Mouse (Mus musculus): Measurements from ENCODE around the gene Enox1. TPM values are rescaled to one million over a fixed set of nuclear protein-coding genes. Genes with fewer than 3 reads are reported as not detected.
A peak's percentile ranks its signal among the peaks of the same experiment; 100 is the strongest.

The Enox1 gene
- polyA plus RNA-seq, 1 experiment = 34.9 TPM

- no peak for DNase-seq (ENCODE audit: low read depth)
Measured at GRCm38 (mm10) chr14:77327693-77328092, 171.1 kb downstream of the Enox1 start.

DNA sequence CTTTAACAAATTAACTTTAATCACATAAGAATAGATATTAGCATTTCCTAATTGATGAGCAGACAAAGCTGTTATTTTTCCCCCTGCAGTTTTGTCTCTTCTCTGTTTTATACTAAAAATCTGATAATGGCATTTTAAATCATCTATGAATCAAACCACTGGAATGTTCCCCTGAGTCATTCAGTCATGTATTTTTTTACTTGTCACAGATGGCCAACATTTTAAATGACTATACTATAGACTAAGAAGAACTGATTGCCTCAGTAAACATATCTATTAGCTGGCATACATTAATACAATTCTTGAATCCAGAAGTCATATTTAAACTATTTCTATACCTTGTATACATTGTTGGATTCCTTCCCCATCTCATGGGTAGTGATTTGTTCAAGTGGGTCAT is 173.2 kb downstream of the Enox1 start:
- TF ChIP-seq POLR2A (IDR thresholded peaks at IDR 0.05; ENCODE audit: borderline replicate concordance, extremely low read depth, insufficient read depth, insufficient read length, poor library complexity, severe bottlenecking) (no peak), CTCF (IDR thresholded peaks at IDR 0.05; ENCODE audit: borderline replicate concordance, extremely low read depth, insufficient read depth, insufficient read length) (no peak)
- no peak for DNase-seq (ENCODE audit: low read depth)

More at GRCm38 (mm10) chr14:77327693-77328092, 171.1 kb downstream of the Enox1 start:
- TF ChIP-seq CTCF (IDR thresholded peaks at IDR 0.05; ENCODE audit: borderline replicate concordance, extremely low read depth, insufficient read depth, insufficient read length) (no peak), POLR2A (IDR thresholded peaks at IDR 0.05; ENCODE audit: borderline replicate concordance, extremely low read depth, insufficient read depth, insufficient read length, poor library complexity, severe bottlenecking) (no peak)

GRCm38 (mm10) chr14:77343662-77344340 is 187.2 kb downstream of the Enox1 start:
- no peak for TF ChIP-seq POLR2A (IDR thresholded peaks at IDR 0.05; ENCODE audit: borderline replicate concordance, extremely low read depth, insufficient read depth, insufficient read length, poor library complexity, severe bottlenecking)
- no peak for TF ChIP-seq CTCF (IDR thresholded peaks at IDR 0.05; ENCODE audit: borderline replicate concordance, extremely low read depth, insufficient read depth, insufficient read length)

DNA sequence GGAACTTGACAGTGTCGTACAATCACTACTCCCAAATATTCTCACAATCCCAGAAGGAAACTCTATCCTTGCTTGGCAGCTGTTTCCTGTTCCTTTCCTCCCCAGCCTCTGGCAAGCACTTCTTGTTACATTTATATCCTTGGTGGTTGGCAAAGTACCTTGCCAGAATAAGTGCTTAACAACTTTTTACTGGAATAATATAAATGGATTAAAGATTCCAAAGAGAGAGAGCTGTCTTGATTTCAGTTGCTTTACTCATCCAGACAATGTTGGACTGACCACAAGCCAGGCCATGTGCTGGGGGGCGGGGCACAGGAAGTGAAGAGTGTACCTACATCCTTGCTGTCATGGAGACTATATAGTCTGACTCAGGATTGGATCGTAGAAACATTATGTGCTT is 189.7 kb downstream of the Enox1 start:
- TF ChIP-seq POLR2A (IDR thresholded peaks at IDR 0.05; ENCODE audit: borderline replicate concordance, extremely low read depth, insufficient read depth, insufficient read length, poor library complexity, severe bottlenecking) (no peak), CTCF (IDR thresholded peaks at IDR 0.05; ENCODE audit: borderline replicate concordance, extremely low read depth, insufficient read depth, insufficient read length) (no peak)
- DNase-seq (ENCODE audit: low read depth) = no peak

More at GRCm38 (mm10) chr14:77343662-77344340, 187.2 kb downstream of the Enox1 start:
- no peak for DNase-seq (ENCODE audit: low read depth)

DNA sequence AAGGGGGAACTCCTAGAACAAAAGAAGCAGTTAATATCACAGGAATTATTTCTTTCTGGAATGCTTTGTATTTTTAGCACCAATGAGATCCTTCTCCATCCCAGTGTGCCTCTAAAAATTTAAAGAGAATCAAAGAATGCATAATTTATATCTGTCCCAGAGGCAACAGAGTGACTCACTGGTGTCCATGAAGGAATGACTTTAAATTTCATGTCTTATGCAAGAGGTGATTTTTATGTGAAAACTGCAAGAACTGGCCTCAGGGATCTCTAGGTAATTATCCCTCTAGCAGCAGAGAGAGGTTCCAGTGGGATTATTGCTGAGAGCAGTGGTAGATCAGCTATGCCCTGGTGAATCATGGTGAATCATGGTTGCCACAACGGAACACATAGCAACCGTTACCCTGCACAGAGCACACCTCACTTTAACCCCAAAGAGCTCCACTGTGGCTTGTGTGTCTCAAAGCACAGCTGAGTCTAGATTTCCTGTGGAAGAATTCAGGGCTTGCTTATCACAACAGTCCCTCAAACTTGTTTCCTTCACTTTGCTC is 195.3 kb downstream of the Enox1 start:
- no peak for DNase-seq (ENCODE audit: low read depth)
- TF ChIP-seq POLR2A (IDR thresholded peaks at IDR 0.05; ENCODE audit: borderline replicate concordance, extremely low read depth, insufficient read depth, insufficient read length, poor library complexity, severe bottlenecking) (no peak), CTCF (IDR thresholded peaks at IDR 0.05; ENCODE audit: borderline replicate concordance, extremely low read depth, insufficient read depth, insufficient read length) (no peak)

DNA sequence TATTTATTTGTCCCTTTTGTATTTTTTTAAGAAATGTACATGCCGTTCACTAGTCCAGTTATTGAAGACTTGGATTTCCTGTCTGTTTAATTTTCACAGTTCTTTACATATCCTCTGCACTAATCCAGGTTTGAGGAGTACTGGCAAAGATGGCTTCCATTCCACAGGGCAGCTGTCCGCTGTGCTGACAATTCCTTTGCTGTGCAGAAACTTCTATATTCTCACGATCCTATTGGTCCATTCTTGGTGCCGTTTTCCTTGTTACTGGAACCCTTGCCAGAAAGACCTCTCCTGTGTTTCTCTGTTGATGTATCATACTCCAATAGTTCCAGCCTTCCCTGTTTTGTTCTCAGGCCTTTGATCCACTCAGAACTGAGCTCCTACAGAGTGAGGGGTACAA is 206.1 kb downstream of the Enox1 start:
- no peak for DNase-seq (ENCODE audit: low read depth)
- TF ChIP-seq POLR2A (IDR thresholded peaks at IDR 0.05; ENCODE audit: borderline replicate concordance, extremely low read depth, insufficient read depth, insufficient read length, poor library complexity, severe bottlenecking) (no peak), CTCF (IDR thresholded peaks at IDR 0.05; ENCODE audit: borderline replicate concordance, extremely low read depth, insufficient read depth, insufficient read length) (no peak)

GRCm38 (mm10) chr14:77368411-77368810 is 211.8 kb downstream of the Enox1 start:
- DNase-seq (ENCODE audit: low read depth) = no peak
- TF ChIP-seq POLR2A (IDR thresholded peaks at IDR 0.05; ENCODE audit: borderline replicate concordance, extremely low read depth, insufficient read depth, insufficient read length, poor library complexity, severe bottlenecking) (no peak), CTCF (IDR thresholded peaks at IDR 0.05; ENCODE audit: borderline replicate concordance, extremely low read depth, insufficient read depth, insufficient read length) (no peak)

DNA sequence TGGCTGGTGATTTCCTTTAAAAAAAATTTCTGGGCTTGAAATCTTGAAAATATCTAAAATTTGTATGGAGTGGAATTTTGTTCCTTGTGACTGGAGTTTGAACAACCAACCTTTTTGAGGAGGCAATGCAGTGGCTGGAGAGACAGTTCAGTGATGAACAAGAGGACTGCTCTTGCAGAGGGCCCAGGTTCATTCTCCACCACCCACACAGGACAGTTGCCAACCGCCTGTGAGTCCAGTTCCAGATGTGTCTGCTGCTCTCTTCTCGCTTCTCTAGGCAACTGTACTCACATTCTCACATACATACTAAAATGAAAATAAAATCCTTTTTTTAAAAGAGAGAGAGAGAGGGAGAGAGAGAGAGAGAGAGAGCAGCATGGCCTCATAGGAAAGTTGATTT is 212.5 kb downstream of the Enox1 start:
- DNase-seq (ENCODE audit: low read depth) = no peak
- TF ChIP-seq POLR2A (IDR thresholded peaks at IDR 0.05; ENCODE audit: borderline replicate concordance, extremely low read depth, insufficient read depth, insufficient read length, poor library complexity, severe bottlenecking) = no peak
- TF ChIP-seq CTCF (IDR thresholded peaks at IDR 0.05; ENCODE audit: borderline replicate concordance, extremely low read depth, insufficient read depth, insufficient read length) = no peak

DNA sequence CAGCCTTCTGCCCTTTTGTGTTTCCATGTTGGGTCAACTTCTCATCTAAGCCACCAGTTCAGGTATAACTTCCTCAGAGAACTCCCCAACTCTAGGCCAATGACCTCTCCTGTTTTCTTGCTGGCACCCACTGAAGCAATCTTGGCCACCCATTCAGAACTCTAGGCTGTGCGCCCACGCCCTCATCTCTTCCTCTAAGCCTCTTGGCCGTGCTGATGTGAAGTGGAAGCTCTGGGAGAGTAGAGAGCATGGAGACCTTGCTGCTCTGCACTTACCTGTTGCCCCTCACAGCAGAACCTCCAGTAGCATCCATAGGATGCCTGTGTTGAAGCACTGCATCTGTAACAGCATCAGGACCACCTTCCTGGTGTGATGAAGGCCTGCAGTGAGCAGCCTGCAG is 214.0 kb downstream of the Enox1 start:
- no peak for TF ChIP-seq POLR2A (IDR thresholded peaks at IDR 0.05; ENCODE audit: borderline replicate concordance, extremely low read depth, insufficient read depth, insufficient read length, poor library complexity, severe bottlenecking)
- no peak for TF ChIP-seq CTCF (IDR thresholded peaks at IDR 0.05; ENCODE audit: borderline replicate concordance, extremely low read depth, insufficient read depth, insufficient read length)
- DNase-seq (ENCODE audit: low read depth) = no peak

DNA sequence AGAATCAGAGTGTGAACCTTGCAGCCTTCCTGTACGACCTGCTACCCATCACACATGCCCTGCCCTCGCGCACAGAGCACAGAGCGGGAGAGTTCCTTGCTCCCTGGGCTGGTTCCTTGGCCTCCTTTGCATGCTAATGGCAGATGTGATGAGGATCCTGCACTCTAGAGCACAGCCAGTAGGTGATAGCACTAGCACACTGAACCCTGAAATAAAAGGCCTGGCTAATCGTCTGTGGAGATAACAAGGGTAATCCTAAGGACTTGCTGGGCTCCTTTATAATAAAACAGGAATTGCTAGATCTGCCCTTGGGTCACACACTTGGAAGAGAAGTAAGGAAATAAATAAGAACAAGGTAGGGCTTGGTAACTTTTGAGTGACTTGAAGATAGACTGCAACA is 215.4 kb downstream of the Enox1 start:
- DNase-seq (ENCODE audit: low read depth) = no peak
- no peak for TF ChIP-seq CTCF (IDR thresholded peaks at IDR 0.05; ENCODE audit: borderline replicate concordance, extremely low read depth, insufficient read depth, insufficient read length)
- TF ChIP-seq POLR2A (IDR thresholded peaks at IDR 0.05; ENCODE audit: borderline replicate concordance, extremely low read depth, insufficient read depth, insufficient read length, poor library complexity, severe bottlenecking) = no peak

- no peak for DNase-seq (ENCODE audit: low read depth)
- peak; percentile 3; the same call in 1 of the 2 replicates for TF ChIP-seq CTCF (IDR thresholded peaks at IDR 0.05; ENCODE audit: borderline replicate concordance, extremely low read depth, insufficient read depth, insufficient read length)
- no peak for TF ChIP-seq POLR2A (IDR thresholded peaks at IDR 0.05; ENCODE audit: borderline replicate concordance, extremely low read depth, insufficient read depth, insufficient read length, poor library complexity, severe bottlenecking)
Measured at GRCm38 (mm10) chr14:77373119-77373518, 216.6 kb downstream of the Enox1 start.

- no peak for DNase-seq (ENCODE audit: low read depth)
- TF ChIP-seq CTCF (IDR thresholded peaks at IDR 0.05; ENCODE audit: borderline replicate concordance, extremely low read depth, insufficient read depth, insufficient read length) (no peak), POLR2A (IDR thresholded peaks at IDR 0.05; ENCODE audit: borderline replicate concordance, extremely low read depth, insufficient read depth, insufficient read length, poor library complexity, severe bottlenecking) (no peak)
Measured at GRCm38 (mm10) chr14:77375054-77375453, 218.5 kb downstream of the Enox1 start.

Data from brain, embryonic 14.5 days (tissue).